ENCODE assay signal across 22 mouse cellular contexts in the genomic region with DNA sequence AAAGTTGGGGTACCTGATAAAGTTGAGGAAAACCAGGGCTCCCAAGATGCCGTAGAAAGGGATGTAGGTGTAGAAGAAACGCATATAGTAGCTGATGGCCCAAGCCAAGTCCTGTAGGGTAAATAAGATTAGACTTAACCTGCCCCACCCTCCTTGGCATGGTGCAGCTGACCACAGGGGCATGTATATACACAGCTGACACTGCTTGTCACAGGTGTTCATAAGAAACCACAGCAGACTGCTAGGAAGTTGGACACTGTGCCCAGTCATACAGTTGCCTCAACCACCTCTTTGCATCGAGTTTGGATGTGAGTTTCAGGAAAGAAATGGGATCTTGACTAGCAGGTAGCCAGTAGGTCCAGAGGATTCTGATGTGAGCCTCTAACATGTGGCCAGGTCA. TPM values are rescaled to one million over a fixed set of nuclear protein-coding genes. Genes with fewer than 3 reads are reported as not detected.
A peak's percentile ranks its signal among the peaks of the same experiment; 100 is the strongest.
DNase-seq lines count a peak whose midpoint lies in the region; ATAC-seq and TF ChIP-seq lines count a peak whose summit lies in the region.
"Had no signal": no experiment of that assay in that cellular context is flagged by ENCODE, and none has a peak within 500 bp of the region (broad histone marks: within the 10 kb centered on the region; RNA-seq: fewer than 3 reads in every experiment).

No protein-coding gene starts in this region.

- H3K79me3 ChIP-seq in C2C12 (ENCODE audit: low read depth), result no peaks in the 10 kb centered on the region

- H3K4me3 ChIP-seq in liver, embryonic 13.5 days (replicated peaks), result no peak overlapping the region
- H3K4me3 ChIP-seq in C2C12 (ENCODE audit: insufficient read depth, poor library complexity, severe bottlenecking) (no peak overlapping the region), myocyte (no peak overlapping the region)
- H3K4me3 ChIP-seq: gastrocnemius, adult 2 months; hindbrain, embryonic 12.5 days had no signal

- no peaks in the 10 kb centered on the region for H3K27me3 ChIP-seq in liver, embryonic 13.5 days
- H3K27me3 ChIP-seq in C2C12 (ENCODE audit: control insufficient read depth, insufficient read depth, insufficient read length) (no peaks in the 10 kb centered on the region), myocyte (ENCODE audit: control insufficient read depth, insufficient read depth, insufficient read length) (no peaks in the 10 kb centered on the region)
- H3K27me3 ChIP-seq: CH12.LX; hindbrain, embryonic 12.5 days; Patski had no signal

- H3K79me2 ChIP-seq in C2C12 (ENCODE audit: control insufficient read depth, insufficient read depth) (no peaks in the 10 kb centered on the region), myocyte (ENCODE audit: control insufficient read depth, insufficient read depth) (no peaks in the 10 kb centered on the region)

- H3K4me1 ChIP-seq in liver, embryonic 13.5 days (replicated peaks), result peaks cover 52% of the 10 kb centered on the region
- H3K4me1 ChIP-seq: hindbrain, embryonic 12.5 days had no signal

- H3K9ac ChIP-seq in liver, embryonic 13.5 days, result no peak overlapping the region; the same call in 1 of the 2 replicates
- H3K9ac ChIP-seq: forebrain, postnatal 0 days; hindbrain, embryonic 12.5 days had no signal

- no peak for TF ChIP-seq POLR2A in myocyte (IDR thresholded peaks at IDR 0.05; ENCODE audit: insufficient read length, low read depth)

- no peak overlapping the region for H3K4me2 ChIP-seq in liver, embryonic 13.5 days
- no peak overlapping the region for H3K4me2 ChIP-seq in myocyte (ENCODE audit: low read depth)
- H3K4me2 ChIP-seq: heart, embryonic 11.5 days; hindbrain, embryonic 12.5 days had no signal

- peaks cover 95% of the 10 kb centered on the region for H3K36me3 ChIP-seq in liver, embryonic 13.5 days
- H3K36me3 ChIP-seq in C2C12 (ENCODE audit: control insufficient read depth, insufficient read depth) (peaks cover 54% of the 10 kb centered on the region), myocyte (ENCODE audit: control insufficient read depth, insufficient read depth) (peaks cover 25% of the 10 kb centered on the region)

- DNase-seq in liver, embryonic 13.5 days, result no peak
- DNase-seq in liver (no peak), 416B (ENCODE audit: low read depth) (peak; percentile 70)
- DNase-seq in retina, embryonic 14.5 days (ENCODE audit: low spot score), result no peak
- no peak for DNase-seq in layer of hippocampus, postnatal 25 days (ENCODE audit: extremely low spot score in 1 of 2, low spot score in 1 of 2)
- DNase-seq: adrenal gland, postnatal 10 days; adrenal gland, postnatal 36 days; cerebellum, adult 18-20 months; cerebellum, adult 9-10 months; cerebellum, postnatal 14 days; forebrain, postnatal 0 days; gastrocnemius, adult 2 months; gastrocnemius, postnatal 14 days had no signal

- peak overlapping the region; percentile 66; the same call in 1 of the 2 replicates for H3K27ac ChIP-seq in liver, embryonic 13.5 days
- H3K27ac ChIP-seq: gastrocnemius, adult 2 months; hindbrain, embryonic 12.5 days had no signal

- no peaks in the 10 kb centered on the region for H3K9me3 ChIP-seq in liver, embryonic 13.5 days (replicated peaks)
- H3K9me3 ChIP-seq: G1E; hindbrain, embryonic 12.5 days had no signal

- H3ac ChIP-seq in C2C12 (ENCODE audit: control insufficient read depth, insufficient read length, low read depth) (no peak overlapping the region), myocyte (ENCODE audit: control insufficient read depth, insufficient read length) (no peak overlapping the region)

- ATAC-seq in liver, embryonic 13.5 days (ENCODE audit: low read depth), result no peak
- no peak for ATAC-seq in inflammation-experienced regulatory T-cells, adult 6 months
- ATAC-seq: forebrain, embryonic 14.5 days; forebrain, postnatal 0 days; Patski had no signal

- 62% methylated on average over 3 of the region's 3 CpGs for WGBS in liver, embryonic 13.5 days (ENCODE audit: insufficient replicate concordance)

- no peak for TF ChIP-seq CTCF in C2C12 (IDR thresholded peaks at IDR 0.05; ENCODE audit: control insufficient read depth, insufficient read depth, insufficient read length)

TF ChIP-seq in C2C12, 6 proteins besides CTCF, POLR2A, EP300 and RAD21:
- TF ChIP-seq USF1 (IDR thresholded peaks at IDR 0.05; ENCODE audit: low read depth) (no peak), MYOD1 (IDR thresholded peaks at IDR 0.05; ENCODE audit: control insufficient read depth, insufficient read length, low read depth) (peak; percentile 66)

TF ChIP-seq in myocyte, 11 proteins besides CTCF, POLR2A, EP300 and RAD21:
- TF ChIP-seq MYOD1 (IDR thresholded peaks at IDR 0.05; ENCODE audit: control insufficient read depth in 1 of 3, insufficient read length in 2 of 3, low read depth in 2 of 3) (peak in 2 of 3 experiments; percentile 84 to 87), MAX (IDR thresholded peaks at IDR 0.05; ENCODE audit: low read depth) (no peak), MYOG (IDR thresholded peaks at IDR 0.05; ENCODE audit: control insufficient read depth in 1 of 3, insufficient read depth in 1 of 3, insufficient read length in 2 of 3, low read depth in 2 of 3) (peak in 2 of 3 experiments; percentile 10 to 82), TCF12 (IDR thresholded peaks at IDR 0.05; ENCODE audit: insufficient read depth, poor library complexity, severe bottlenecking) (peak; percentile 41), REST (IDR thresholded peaks at IDR 0.05; ENCODE audit: insufficient read depth, insufficient read length) (no peak)

RNA-seq across cellular contexts. Expression of a gene that starts 25.1 kb away (rescaled TPM):
- 5.3 and 7.3 TPM in 2 replicates for polyA plus RNA-seq in liver, embryonic 13.5 days (2015; fragmentation: Nextera tagmentation; extraction: Ambion mirVana)
- polyA plus RNA-seq in C2C12 (2012; fragmentation: generic; extraction: Trizol), result 161 TPM
- polyA plus RNA-seq in myocyte (2012; fragmentation: generic; extraction: Trizol), result 557 TPM
- 10 to 100 TPM; 26.3 to 27.9 TPM for total RNA-seq in layer of hippocampus, postnatal 25 days (2021)
- not detected for polyA plus RNA-seq in inflammation-experienced regulatory T-cells, adult 6 months (2017; shearing (Covaris generic))

RNA-seq across cellular contexts. Expression of a gene that starts 35.0 kb away (rescaled TPM):
- 66.8 and 76.0 TPM in 2 replicates for polyA plus RNA-seq in liver, embryonic 13.5 days (2015; fragmentation: Nextera tagmentation; extraction: Ambion mirVana)
- 72.6 TPM for polyA plus RNA-seq in C2C12 (2012; fragmentation: generic; extraction: Trizol)
- 157 TPM for polyA plus RNA-seq in myocyte (2012; fragmentation: generic; extraction: Trizol)
- total RNA-seq in layer of hippocampus, postnatal 25 days (2021), result 100 to 1,000 TPM; 164 to 182 TPM
- under 1 TPM in 1 of 3 experiments, not detected in 2; 0.15 TPM for polyA plus RNA-seq in inflammation-experienced regulatory T-cells, adult 6 months (2017; shearing (Covaris generic))

Comparison
In these comparisons a context has a peak if more than half of its experiments do, and no peak if none do; other contexts are left out.
1. RNA of a gene that starts 25.1 kb away (polyA plus RNA-seq): 557 TPM in myocyte (single experiment) and 161 TPM in C2C12 (single experiment); 5.3 to 7.3 TPM in liver, embryonic 13.5 days and not detected in inflammation-experienced regulatory T-cells, adult 6 months; every median in the first group is over 10 times any median in the second.
2. RNA of a gene that starts 35.0 kb away (polyA plus RNA-seq): 157 TPM in myocyte (single experiment), 72.6 TPM in C2C12 (single experiment) and 66.8 to 76.0 TPM in liver, embryonic 13.5 days; 0.15 TPM in inflammation-experienced regulatory T-cells, adult 6 months; every median in the first group is over 10 times any median in the second.